Mouse (Mus musculus) bone marrow macrophage, adult 2 months (primary cell): ENCODE data around the gene 1700069L16Rik.

Experiments used
- CTCF ChIP-seq: IDR thresholded peaks from 2 replicates; pipeline ENCODE4 v1.5.1; 2012; ENCODE audit warnings: low read depth, mild to moderate bottlenecking, low read length, moderate library complexity
- POLR2A ChIP-seq: IDR thresholded peaks from 2 replicates; pipeline ENCODE4 v1.6.1; 2012; ENCODE audit warnings: mild to moderate bottlenecking, low read depth, low read length, borderline replicate concordance

DNA sequence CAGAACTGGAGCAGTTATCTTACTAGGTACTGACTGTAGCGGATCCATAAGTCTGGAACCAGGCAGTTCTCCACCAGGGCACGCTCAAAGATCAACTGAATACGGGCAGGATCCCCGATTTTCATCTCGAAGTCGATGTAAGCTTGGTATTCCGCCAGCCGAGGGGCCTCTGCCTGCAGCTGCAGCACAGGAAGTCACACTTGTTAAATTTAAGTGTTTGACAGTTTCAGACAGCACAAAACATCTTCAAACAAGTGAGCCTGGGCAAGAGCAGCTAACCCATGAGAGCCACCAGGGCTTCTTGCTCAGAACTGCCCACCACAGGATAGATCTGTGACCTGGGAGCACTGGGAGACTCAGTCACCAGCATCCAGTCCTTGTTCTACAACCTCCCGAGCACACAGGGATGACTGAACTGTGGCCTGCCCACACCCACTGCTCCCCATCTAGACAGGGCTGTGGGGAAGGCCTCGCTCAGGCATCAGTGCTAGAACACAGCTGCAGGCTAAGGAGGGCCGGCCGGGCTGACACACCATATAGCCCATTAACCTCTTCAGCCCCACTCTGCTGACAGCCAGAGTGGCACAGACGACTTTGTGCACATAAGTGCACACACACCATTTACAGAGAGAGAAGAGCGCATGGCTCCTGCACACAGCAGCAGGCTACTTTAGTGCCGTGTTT lies 30.9 kb upstream of the 1700069L16Rik start:
- TF ChIP-seq CTCF (no peak), POLR2A (no peak)
